Mouse (Mus musculus): Measurements from ENCODE around the gene Gm609. TPM values are rescaled to one million over a fixed set of nuclear protein-coding genes. Genes with fewer than 3 reads are reported as not detected.

The Gm609 gene
- polyA plus RNA-seq, 1 experiment from 2014 or later: not detected

- no peaks in the 10 kb centered on the region for H3K9me3 ChIP-seq (replicated peaks)
- H3K9ac ChIP-seq (replicated peaks): no peak overlapping the region
- H3K36me3 ChIP-seq: peaks cover 43% of the 10 kb centered on the region
- 91% methylated on average over 5 of the region's 5 CpGs for WGBS
- H3K4me1 ChIP-seq: no peaks in the 10 kb centered on the region
- no peaks in the 10 kb centered on the region for H3K27me3 ChIP-seq (replicated peaks)
- no peak overlapping the region for H3K4me3 ChIP-seq (replicated peaks)
- H3K27ac ChIP-seq (replicated peaks): no peak overlapping the region
- H3K4me2 ChIP-seq: no peak overlapping the region
- no peak for ATAC-seq (ENCODE audit: low FRiP score)
These were observed 102.3 kb downstream of the Gm609 start for GRCm38 (mm10) chr16:45390286-45390956.

- 90% methylated on average over 2 of the region's 2 CpGs for WGBS
- Histone ChIP-seq H3K4me2 (no peak overlapping the region), H3K27ac (replicated peaks) (no peak overlapping the region), H3K36me3 (peaks cover 37% of the 10 kb centered on the region), H3K27me3 (replicated peaks) (no peaks in the 10 kb centered on the region), H3K9me3 (replicated peaks) (no peaks in the 10 kb centered on the region), H3K9ac (replicated peaks) (no peak overlapping the region), H3K4me3 (replicated peaks) (no peak overlapping the region), H3K4me1 (no peaks in the 10 kb centered on the region)
- no peak for ATAC-seq (ENCODE audit: low FRiP score)
These were observed 102.9 kb downstream of the Gm609 start for GRCm38 (mm10) chr16:45389833-45390232.

- no peaks in the 10 kb centered on the region for H3K9me3 ChIP-seq (replicated peaks)
- H3K4me2 ChIP-seq: no peak overlapping the region
- no peak overlapping the region for H3K9ac ChIP-seq (replicated peaks)
- no peak for ATAC-seq (ENCODE audit: low FRiP score)
- 92% methylated on average over 2 of the region's 2 CpGs for WGBS
- H3K27ac ChIP-seq (replicated peaks): no peak overlapping the region
- no peak overlapping the region for H3K4me3 ChIP-seq (replicated peaks)
- no peaks in the 10 kb centered on the region for H3K4me1 ChIP-seq
- peaks cover 33% of the 10 kb centered on the region for H3K36me3 ChIP-seq
- no peaks in the 10 kb centered on the region for H3K27me3 ChIP-seq (replicated peaks)
These were observed 103.7 kb downstream of the Gm609 start for GRCm38 (mm10) chr16:45389041-45389440.

GRCm38 (mm10) chr16:45381811-45382210 is 111.0 kb downstream of the Gm609 start:
- no peak overlapping the region for H3K9ac ChIP-seq (replicated peaks)
- peaks cover 38% of the 10 kb centered on the region for H3K36me3 ChIP-seq
- no peaks in the 10 kb centered on the region for H3K27me3 ChIP-seq (replicated peaks)
- no peak for ATAC-seq (ENCODE audit: low FRiP score)
- H3K4me3 ChIP-seq (replicated peaks): no peak overlapping the region
- no peaks in the 10 kb centered on the region for H3K9me3 ChIP-seq (replicated peaks)
- no peaks in the 10 kb centered on the region for H3K4me1 ChIP-seq
- H3K4me2 ChIP-seq: no peak overlapping the region
- no peak overlapping the region for H3K27ac ChIP-seq (replicated peaks)
- 84% methylated on average over 3 of the region's 3 CpGs for whole genome bisulfite sequencing

- Histone ChIP-seq H3K9ac (replicated peaks) (no peak overlapping the region), H3K36me3 (peaks cover 35% of the 10 kb centered on the region), H3K27me3 (replicated peaks) (no peaks in the 10 kb centered on the region), H3K27ac (replicated peaks) (no peak overlapping the region), H3K4me3 (replicated peaks) (no peak overlapping the region), H3K4me2 (no peak overlapping the region), H3K4me1 (no peaks in the 10 kb centered on the region), H3K9me3 (replicated peaks) (no peaks in the 10 kb centered on the region)
- no peak for ATAC-seq (ENCODE audit: low FRiP score)
- 82% methylated on average over 3 of the region's 3 CpGs for WGBS
These were observed 113.8 kb downstream of the Gm609 start for GRCm38 (mm10) chr16:45378959-45379358.

- no peaks in the 10 kb centered on the region for H3K27me3 ChIP-seq (replicated peaks)
- peaks cover 28% of the 10 kb centered on the region for H3K36me3 ChIP-seq
These were observed 114.4 kb downstream of the Gm609 start for GRCm38 (mm10) chr16:45378147-45378943.

GRCm38 (mm10) chr16:45377332-45377731 is 115.4 kb downstream of the Gm609 start:
- H3K4me1 ChIP-seq: no peaks in the 10 kb centered on the region
- no peak overlapping the region for H3K27ac ChIP-seq (replicated peaks)
- no peak overlapping the region for H3K9ac ChIP-seq (replicated peaks)
- ATAC-seq (ENCODE audit: low FRiP score): no peak
- peaks cover 18% of the 10 kb centered on the region for H3K36me3 ChIP-seq
- no peaks in the 10 kb centered on the region for H3K27me3 ChIP-seq (replicated peaks)
- no peaks in the 10 kb centered on the region for H3K9me3 ChIP-seq (replicated peaks)
- no peak overlapping the region for H3K4me2 ChIP-seq
- H3K4me3 ChIP-seq (replicated peaks): no peak overlapping the region
- 83% methylated on average over 4 of the region's 4 CpGs for WGBS

More at GRCm38 (mm10) chr16:45378147-45378943, 114.4 kb downstream of the Gm609 start:
- ATAC-seq (ENCODE audit: low FRiP score): no peak
- Histone ChIP-seq H3K4me1 (no peaks in the 10 kb centered on the region), H3K9ac (replicated peaks) (no peak overlapping the region), H3K4me3 (replicated peaks) (no peak overlapping the region), H3K9me3 (replicated peaks) (no peaks in the 10 kb centered on the region), H3K4me2 (no peak overlapping the region), H3K27ac (replicated peaks) (no peak overlapping the region)
- WGBS: 87% methylated on average over 5 of the region's 5 CpGs

GRCm38 (mm10) chr16:45376812-45377211 is 116.0 kb downstream of the Gm609 start:
- Histone ChIP-seq H3K4me1 (no peaks in the 10 kb centered on the region), H3K36me3 (peaks cover 16% of the 10 kb centered on the region), H3K9ac (replicated peaks) (no peak overlapping the region), H3K4me2 (no peak overlapping the region), H3K4me3 (replicated peaks) (no peak overlapping the region), H3K27me3 (replicated peaks) (no peaks in the 10 kb centered on the region), H3K27ac (replicated peaks) (no peak overlapping the region), H3K9me3 (replicated peaks) (no peaks in the 10 kb centered on the region)
- ATAC-seq (ENCODE audit: low FRiP score): no peak
- WGBS: 72% methylated on average over 2 of the region's 2 CpGs

- WGBS: 79% methylated on average over 4 of the region's 4 CpGs
These were observed 116.5 kb downstream of the Gm609 start for GRCm38 (mm10) chr16:45376294-45376693.

GRCm38 (mm10) chr16:45375506-45376225 is 117.1 kb downstream of the Gm609 start:
- H3K9ac ChIP-seq (replicated peaks): no peak overlapping the region

More at GRCm38 (mm10) chr16:45376294-45376693, 116.5 kb downstream of the Gm609 start:
- no peak overlapping the region for H3K4me3 ChIP-seq (replicated peaks)
- H3K9ac ChIP-seq (replicated peaks): no peak overlapping the region
- no peaks in the 10 kb centered on the region for H3K27me3 ChIP-seq (replicated peaks)
- ATAC-seq (ENCODE audit: low FRiP score): no peak
- no peaks in the 10 kb centered on the region for H3K9me3 ChIP-seq (replicated peaks)
- no peak overlapping the region for H3K27ac ChIP-seq (replicated peaks)
- no peak overlapping the region for H3K4me2 ChIP-seq
- no peaks in the 10 kb centered on the region for H3K4me1 ChIP-seq
- peaks cover 11% of the 10 kb centered on the region for H3K36me3 ChIP-seq

GRCm38 (mm10) chr16:45374074-45374473 is 118.7 kb downstream of the Gm609 start:
- Histone ChIP-seq H3K36me3 (no peaks in the 10 kb centered on the region), H3K4me3 (replicated peaks) (no peak overlapping the region), H3K4me2 (no peak overlapping the region), H3K27ac (replicated peaks) (no peak overlapping the region), H3K4me1 (no peaks in the 10 kb centered on the region), H3K27me3 (replicated peaks) (no peaks in the 10 kb centered on the region), H3K9me3 (replicated peaks) (no peaks in the 10 kb centered on the region), H3K9ac (replicated peaks) (no peak overlapping the region)
- WGBS: 88% methylated on average over 2 of the region's 2 CpGs
- no peak for ATAC-seq (ENCODE audit: low FRiP score)

More at GRCm38 (mm10) chr16:45375506-45376225, 117.1 kb downstream of the Gm609 start:
- WGBS: 83% methylated on average over 2 of the region's 2 CpGs
- no peaks in the 10 kb centered on the region for H3K9me3 ChIP-seq (replicated peaks)
- no peak for ATAC-seq (ENCODE audit: low FRiP score)
- no peak overlapping the region for H3K4me3 ChIP-seq (replicated peaks)
- no peak overlapping the region for H3K27ac ChIP-seq (replicated peaks)
- H3K4me2 ChIP-seq: no peak overlapping the region
- H3K36me3 ChIP-seq: peaks cover 5% of the 10 kb centered on the region
- H3K4me1 ChIP-seq: no peaks in the 10 kb centered on the region
- no peaks in the 10 kb centered on the region for H3K27me3 ChIP-seq (replicated peaks)

Data from neural tube, embryonic 15.5 days (tissue).